In the genomic region with DNA sequence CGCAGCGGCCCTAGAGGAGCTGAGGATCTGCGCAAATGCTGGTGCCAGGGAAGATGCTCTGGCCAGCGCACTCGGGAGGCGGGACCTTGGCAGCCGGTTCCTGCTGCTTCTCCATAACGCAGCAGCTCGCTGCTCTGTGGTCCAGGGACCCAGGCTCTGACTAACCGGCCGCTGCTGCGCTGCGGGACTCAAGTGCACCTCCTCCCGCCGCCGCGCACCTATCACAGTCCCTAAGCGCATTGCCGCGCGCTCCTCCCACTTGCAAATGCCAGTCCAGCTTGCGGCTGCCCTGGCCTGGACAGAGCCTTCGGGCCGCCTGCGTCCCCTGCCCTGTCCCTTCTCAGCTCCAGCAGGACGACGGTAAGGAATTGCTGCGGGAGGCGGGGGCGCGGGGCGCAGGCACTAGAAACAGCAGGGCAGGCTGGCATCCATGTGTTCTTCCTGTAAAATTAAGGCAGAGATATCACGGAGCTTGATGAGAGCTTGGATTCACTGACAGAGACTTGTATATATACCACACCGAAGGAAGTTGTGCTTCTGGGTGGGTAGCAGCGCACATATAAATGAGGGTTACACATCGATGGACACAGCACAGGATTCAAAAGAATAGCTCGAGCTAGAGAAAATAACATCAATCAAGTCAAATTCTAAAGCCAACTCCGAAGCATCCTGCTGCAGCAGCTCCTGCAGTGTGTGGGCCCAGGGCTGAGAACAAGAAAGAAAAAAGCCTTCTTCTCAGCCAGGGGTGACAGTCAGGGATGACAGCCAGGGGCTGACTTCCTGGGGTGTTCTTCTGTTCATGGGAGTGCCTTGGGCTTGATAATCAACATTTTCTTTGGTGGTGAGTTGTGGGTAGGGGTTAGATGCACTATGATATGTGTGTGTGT, we compare ENCODE assay signal across 8 mouse cellular contexts. TPM values are rescaled to one million over a fixed set of nuclear protein-coding genes. Genes with fewer than 3 reads are reported as not detected.
DNase-seq lines count a peak whose midpoint lies in the region; ATAC-seq and TF ChIP-seq lines count a peak whose summit lies in the region.

No protein-coding gene starts in this region.

- ATAC-seq in liver, postnatal 0 days, result no peak
- no peak; the same call in 1 of the 2 replicates for ATAC-seq in heart, embryonic 11.5 days (replicated peaks; ENCODE audit: insufficient number of reproducible peaks, low FRiP score, low TSS enrichment)
- ATAC-seq in limb, embryonic 12.5 days (ENCODE audit: insufficient number of reproducible peaks, insufficient read depth, low FRiP score, low TSS enrichment, low read depth), result no peak
- peak; percentile 78 for ATAC-seq in neural tube, embryonic 15.5 days (ENCODE audit: low FRiP score)

- H3K27ac ChIP-seq in liver, postnatal 0 days (ENCODE audit: low read depth), result no peak overlapping the region
- H3K27ac ChIP-seq in cortical plate, adult 2 months (ENCODE audit: insufficient read depth, low read length), result peak overlapping the region; percentile 36
- no peak overlapping the region for H3K27ac ChIP-seq in heart, embryonic 11.5 days (ENCODE audit: low read depth, low read length)
- no peak overlapping the region for H3K27ac ChIP-seq in limb, embryonic 12.5 days
- H3K27ac ChIP-seq in neural tube, embryonic 15.5 days (replicated peaks), result peak overlapping the region; percentile 74

- no peaks in the 10 kb centered on the region for H3K9me3 ChIP-seq in liver, postnatal 0 days (ENCODE audit: low read length)
- no peaks in the 10 kb centered on the region for H3K9me3 ChIP-seq in heart, embryonic 11.5 days (replicated peaks; ENCODE audit: control insufficient read depth, low read length)
- H3K9me3 ChIP-seq in limb, embryonic 12.5 days, result no peaks in the 10 kb centered on the region
- H3K9me3 ChIP-seq in neural tube, embryonic 15.5 days (replicated peaks), result no peaks in the 10 kb centered on the region

- no peak overlapping the region for H3K4me3 ChIP-seq in liver, postnatal 0 days (ENCODE audit: low read depth, low read length)
- H3K4me3 ChIP-seq in cortical plate, adult 2 months (ENCODE audit: insufficient read depth, low read length), result peak overlapping the region; percentile 41
- H3K4me3 ChIP-seq in heart, embryonic 11.5 days (ENCODE audit: low read depth, low read length), result peak overlapping the region; percentile 37
- H3K4me3 ChIP-seq in limb, embryonic 12.5 days (replicated peaks), result peak overlapping the region; percentile 44
- peak overlapping the region; percentile 56 for H3K4me3 ChIP-seq in neural tube, embryonic 15.5 days (replicated peaks)

- no peaks in the 10 kb centered on the region for H3K36me3 ChIP-seq in liver, postnatal 0 days (replicated peaks; ENCODE audit: insufficient read depth, low read length)
- no peaks in the 10 kb centered on the region for H3K36me3 ChIP-seq in heart, embryonic 11.5 days (ENCODE audit: control insufficient read depth, insufficient read depth, low read length)
- H3K36me3 ChIP-seq in limb, embryonic 12.5 days, result no peaks in the 10 kb centered on the region
- no peaks in the 10 kb centered on the region for H3K36me3 ChIP-seq in neural tube, embryonic 15.5 days

- H3K4me2 ChIP-seq in liver, postnatal 0 days (ENCODE audit: low read depth, low read length), result no peak overlapping the region
- peak overlapping the region; percentile 77 for H3K4me2 ChIP-seq in heart, embryonic 11.5 days
- H3K4me2 ChIP-seq in limb, embryonic 12.5 days, result peak overlapping the region; percentile 83
- H3K4me2 ChIP-seq in neural tube, embryonic 15.5 days, result peak overlapping the region; percentile 93

- DNase-seq in liver, result peak; percentile 17
- no peak for DNase-seq in liver, postnatal 0 days
- peak; percentile 24 for DNase-seq in kidney, adult 9 months
- no peak for DNase-seq in natural killer cell, adult 2 months (ENCODE audit: low spot score in 2 of 2)

- no peak for TF ChIP-seq EP300 in liver, postnatal 0 days (IDR thresholded peaks at IDR 0.05; ENCODE audit: low read depth)

- H3K9ac ChIP-seq in liver, postnatal 0 days (replicated peaks), result no peak overlapping the region
- peak overlapping the region; percentile 35 for H3K9ac ChIP-seq in heart, embryonic 11.5 days (ENCODE audit: low read depth, low read length)
- H3K9ac ChIP-seq in limb, embryonic 12.5 days (replicated peaks), result peak overlapping the region; percentile 51
- H3K9ac ChIP-seq in neural tube, embryonic 15.5 days (replicated peaks), result peak overlapping the region; percentile 69

- WGBS in liver, postnatal 0 days (ENCODE audit: insufficient replicate concordance), result 12% methylated on average over 33 of the region's 38 CpGs
- WGBS in heart, embryonic 11.5 days (ENCODE audit: insufficient replicate concordance), result 3% methylated on average over 38 of the region's 38 CpGs
- WGBS in limb, embryonic 12.5 days, result 4% methylated on average over 38 of the region's 38 CpGs
- under 1% methylated on average over 38 of the region's 38 CpGs for WGBS in neural tube, embryonic 15.5 days

- peaks cover 12% of the 10 kb centered on the region for H3K27me3 ChIP-seq in liver, postnatal 0 days (ENCODE audit: insufficient read depth, low read length)
- peaks cover 38% of the 10 kb centered on the region for H3K27me3 ChIP-seq in heart, embryonic 11.5 days (ENCODE audit: control insufficient read depth, insufficient read depth, low read length)
- peaks cover 58% of the 10 kb centered on the region for H3K27me3 ChIP-seq in limb, embryonic 12.5 days
- no peaks in the 10 kb centered on the region for H3K27me3 ChIP-seq in neural tube, embryonic 15.5 days (replicated peaks)

- no peak for TF ChIP-seq CTCF in liver, postnatal 0 days (IDR thresholded peaks at IDR 0.05; ENCODE audit: low read depth)
- no peak for TF ChIP-seq CTCF in cortical plate, adult 2 months (IDR thresholded peaks at IDR 0.05; ENCODE audit: extremely low read depth, insufficient read depth, low read length)

- H3K4me1 ChIP-seq in liver, postnatal 0 days (ENCODE audit: insufficient read depth), result no peaks in the 10 kb centered on the region
- 0 out of 2 replicates have a peak, but pooled peaks cover 3% of the 10 kb centered on the region for H3K4me1 ChIP-seq in cortical plate, adult 2 months (ENCODE audit: control insufficient read depth, insufficient read depth, low read length)
- H3K4me1 ChIP-seq in heart, embryonic 11.5 days (ENCODE audit: control insufficient read depth, insufficient read depth, low read length), result no peaks in the 10 kb centered on the region; the same call in 1 of the 2 replicates
- H3K4me1 ChIP-seq in limb, embryonic 12.5 days (replicated peaks), result peaks cover 12% of the 10 kb centered on the region
- H3K4me1 ChIP-seq in neural tube, embryonic 15.5 days, result peaks cover 38% of the 10 kb centered on the region

- TF ChIP-seq POLR2A in cortical plate, adult 2 months (IDR thresholded peaks at IDR 0.05; ENCODE audit: extremely low read depth, insufficient read depth, low read length), result peak; percentile 58; the same call in 1 of the 2 replicates

RNA-seq across cellular contexts. Expression of a gene that starts 45.4 kb away (rescaled TPM):
- 0.02 TPM in 1 of 2 replicates, not detected in the other for polyA plus RNA-seq in liver, postnatal 0 days (2015; fragmentation: Nextera tagmentation; extraction: Ambion mirVana)
- 14.6 and 15.3 TPM in 2 replicates for polyA plus RNA-seq in cortical plate, adult 2 months (2012; rRNA removed)
- polyA plus RNA-seq in heart, embryonic 11.5 days (2014; fragmentation: Nextera tagmentation; extraction: Ambion mirVana), result 0.03 TPM in 1 of 2 replicates, not detected in the other
- 0.43 and 0.46 TPM in 2 replicates for polyA plus RNA-seq in limb, embryonic 12.5 days (2016; fragmentation: Nextera tagmentation; extraction: Ambion mirVana)
- 6.2 and 6.6 TPM in 2 replicates for polyA plus RNA-seq in neural tube, embryonic 15.5 days (2015; fragmentation: Nextera tagmentation; extraction: Ambion mirVana)

Comparison
In these comparisons a context has a peak if more than half of its experiments do, and no peak if none do; other contexts are left out.
1. DNase-seq: peak in liver (single experiment) and kidney, adult 9 months (single experiment); none in liver, postnatal 0 days (single experiment) and natural killer cell, adult 2 months (0 of 2).
2. H3K27ac ChIP-seq: peak in cortical plate, adult 2 months (single experiment) and neural tube, embryonic 15.5 days (single experiment); none in liver, postnatal 0 days (single experiment), heart, embryonic 11.5 days (single experiment) and limb, embryonic 12.5 days (single experiment).